Mouse (Mus musculus): ENCODE results near the gene Itga6. TPM values are rescaled to one million over a fixed set of nuclear protein-coding genes. Genes with fewer than 3 reads are reported as not detected.
A peak's percentile ranks its signal among the peaks of the same experiment; 100 is the strongest.

Itga6 gene
- polyA plus RNA-seq, 1 experiment from 2014 or later = 97.5 TPM

GRCm38 (mm10) chr2:71888437-71888836, 143.0 kb downstream of the Itga6 start:
- TF ChIP-seq CTCF (IDR thresholded peaks at IDR 0.05; ENCODE audit: low read depth) = no peak
- H3K4me2 ChIP-seq = no peak overlapping the region
- DNase-seq (no peak), ATAC-seq (ENCODE audit: insufficient read depth) (no peak)
- H3K9ac ChIP-seq = no peak overlapping the region
- H3K27me3 ChIP-seq (ENCODE audit: insufficient read depth, low read length) = no peaks in the 10 kb centered on the region
- H3K36me3 ChIP-seq (ENCODE audit: insufficient read depth) = peaks cover 49% of the 10 kb centered on the region
- no peak overlapping the region for H3K4me3 ChIP-seq (ENCODE audit: low read depth, low read length)
- 72% methylated on average over 4 of the region's 4 CpGs for WGBS
- no peaks in the 10 kb centered on the region for H3K9me3 ChIP-seq (ENCODE audit: low read depth, low read length)
- no peaks in the 10 kb centered on the region for H3K4me1 ChIP-seq (ENCODE audit: insufficient read depth)
- no peak overlapping the region for H3K27ac ChIP-seq (ENCODE audit: low read depth)

GRCm38 (mm10) chr2:71891536-71891935, 146.1 kb downstream of the Itga6 start:
- Histone ChIP-seq H3K27ac (ENCODE audit: low read depth) (no peak overlapping the region), H3K4me1 (ENCODE audit: insufficient read depth) (no peaks in the 10 kb centered on the region), H3K27me3 (ENCODE audit: insufficient read depth, low read length) (no peaks in the 10 kb centered on the region), H3K9me3 (ENCODE audit: low read depth, low read length) (no peaks in the 10 kb centered on the region), H3K4me3 (ENCODE audit: low read depth, low read length) (no peak overlapping the region), H3K9ac (no peak overlapping the region), H3K4me2 (no peak overlapping the region), H3K36me3 (ENCODE audit: insufficient read depth) (peaks cover 38% of the 10 kb centered on the region)
- ATAC-seq (ENCODE audit: insufficient read depth) = no peak
- DNase-seq = no peak
- no peak for TF ChIP-seq CTCF (IDR thresholded peaks at IDR 0.05; ENCODE audit: low read depth)
- WGBS = 94% methylated on average over 2 of the region's 2 CpGs

GRCm38 (mm10) chr2:71892741-71893349, 147.4 kb downstream of the Itga6 start:
- no peaks in the 10 kb centered on the region for H3K4me1 ChIP-seq (ENCODE audit: insufficient read depth)
- H3K4me3 ChIP-seq (ENCODE audit: low read depth, low read length) = no peak overlapping the region
- no peak overlapping the region for H3K27ac ChIP-seq (ENCODE audit: low read depth)
- H3K4me2 ChIP-seq = no peak overlapping the region
- H3K36me3 ChIP-seq (ENCODE audit: insufficient read depth) = peaks cover 42% of the 10 kb centered on the region
- TF ChIP-seq CTCF (IDR thresholded peaks at IDR 0.05; ENCODE audit: low read depth) = no peak
- WGBS = 82% methylated on average over 7 of the region's 7 CpGs
- no peak overlapping the region for H3K9ac ChIP-seq
- DNase-seq (no peak), ATAC-seq (ENCODE audit: insufficient read depth) (no peak)
- no peaks in the 10 kb centered on the region for H3K27me3 ChIP-seq (ENCODE audit: insufficient read depth, low read length)
- H3K9me3 ChIP-seq (ENCODE audit: low read depth, low read length) = no peaks in the 10 kb centered on the region

GRCm38 (mm10) chr2:71895596-71896286, 150.3 kb downstream of the Itga6 start:
- no peak for DNase-seq
- Histone ChIP-seq H3K9me3 (ENCODE audit: low read depth, low read length) (no peaks in the 10 kb centered on the region), H3K4me1 (ENCODE audit: insufficient read depth) (no peaks in the 10 kb centered on the region), H3K36me3 (ENCODE audit: insufficient read depth) (peaks cover 38% of the 10 kb centered on the region), H3K4me2 (no peak overlapping the region), H3K27ac (ENCODE audit: low read depth) (no peak overlapping the region), H3K27me3 (ENCODE audit: insufficient read depth, low read length) (no peaks in the 10 kb centered on the region), H3K9ac (no peak overlapping the region), H3K4me3 (ENCODE audit: low read depth, low read length) (no peak overlapping the region)
- 93% methylated on average over 13 of the region's 13 CpGs for WGBS
- TF ChIP-seq CTCF (IDR thresholded peaks at IDR 0.05; ENCODE audit: low read depth) = no peak
- no peak for ATAC-seq (ENCODE audit: insufficient read depth)

- Histone ChIP-seq H3K9me3 (ENCODE audit: low read depth, low read length) (no peaks in the 10 kb centered on the region), H3K4me3 (ENCODE audit: low read depth, low read length) (no peak overlapping the region), H3K4me1 (ENCODE audit: insufficient read depth) (no peaks in the 10 kb centered on the region), H3K27me3 (ENCODE audit: insufficient read depth, low read length) (no peaks in the 10 kb centered on the region), H3K36me3 (ENCODE audit: insufficient read depth) (peaks cover 35% of the 10 kb centered on the region), H3K4me2 (no peak overlapping the region), H3K9ac (no peak overlapping the region), H3K27ac (ENCODE audit: low read depth) (no peak overlapping the region)
- no peak for TF ChIP-seq CTCF (IDR thresholded peaks at IDR 0.05; ENCODE audit: low read depth)
- 90% methylated on average over 12 of the region's 12 CpGs for WGBS
- DNase-seq = no peak
- ATAC-seq (ENCODE audit: insufficient read depth) = no peak
Measured at GRCm38 (mm10) chr2:71897420-71897819, 152.0 kb downstream of the Itga6 start.

- H3K4me3 ChIP-seq (ENCODE audit: low read depth, low read length) = no peak overlapping the region
- peaks cover 26% of the 10 kb centered on the region for H3K36me3 ChIP-seq (ENCODE audit: insufficient read depth)
- 55% methylated on average over 8 of the region's 8 CpGs for WGBS
- H3K9me3 ChIP-seq (ENCODE audit: low read depth, low read length) = no peaks in the 10 kb centered on the region
- TF ChIP-seq CTCF (IDR thresholded peaks at IDR 0.05; ENCODE audit: low read depth) = peak; percentile 80
- DNase-seq = peak; percentile 83
- H3K27me3 ChIP-seq (ENCODE audit: insufficient read depth, low read length) = no peaks in the 10 kb centered on the region
- H3K9ac ChIP-seq = no peak overlapping the region
- H3K27ac ChIP-seq (ENCODE audit: low read depth) = no peak overlapping the region
- no peak overlapping the region for H3K4me2 ChIP-seq
- H3K4me1 ChIP-seq (ENCODE audit: insufficient read depth) = no peaks in the 10 kb centered on the region
- no peak for ATAC-seq (ENCODE audit: insufficient read depth)
Measured at GRCm38 (mm10) chr2:71898335-71898856, 153.0 kb downstream of the Itga6 start.

- Histone ChIP-seq H3K27me3 (ENCODE audit: insufficient read depth, low read length) (no peaks in the 10 kb centered on the region), H3K4me2 (no peak overlapping the region), H3K4me3 (ENCODE audit: low read depth, low read length) (no peak overlapping the region), H3K4me1 (ENCODE audit: insufficient read depth) (no peaks in the 10 kb centered on the region), H3K9me3 (ENCODE audit: low read depth, low read length) (no peaks in the 10 kb centered on the region), H3K36me3 (ENCODE audit: insufficient read depth) (peaks cover 21% of the 10 kb centered on the region), H3K27ac (ENCODE audit: low read depth) (no peak overlapping the region), H3K9ac (no peak overlapping the region)
- DNase-seq (no peak), ATAC-seq (ENCODE audit: insufficient read depth) (no peak)
- no peak for TF ChIP-seq CTCF (IDR thresholded peaks at IDR 0.05; ENCODE audit: low read depth)
- WGBS = 79% methylated on average over 15 of the region's 15 CpGs
Measured at GRCm38 (mm10) chr2:71899886-71900285, 154.5 kb downstream of the Itga6 start.

Measured in lung, embryonic 14.5 days (tissue).